Mouse (Mus musculus) MEL (cell line): ENCODE results near the gene Gga1. TPM values are rescaled to one million over a fixed set of nuclear protein-coding genes. Genes with fewer than 3 reads are reported as not detected.
A peak's percentile ranks its signal among the peaks of the same experiment; 100 is the strongest.

Experiments
- DNase-seq: peaks from one replicate; pipeline ENCODE4 v3.0.0; 2011; ENCODE audit warnings: low read depth, low spot score
- H3K27ac ChIP-seq: 2 replicates; pipeline ENCODE4 v1.5.1; 2012; ENCODE audit warnings: low read depth, mild to moderate bottlenecking, control low read depth, low read length, moderate library complexity; ENCODE audit not compliant: control insufficient read depth
- H3K27me3 ChIP-seq, 2 experiments: fragments of 150-350 bp in 1 of 2; sonication (generic) in 1 of 2; 2 replicates each; pipeline ENCODE4 v1.6.1; 2012; ENCODE audit warnings: low read length in 2 of 2, mild to moderate bottlenecking in 2 of 2, improper control_type of control experiment in 1 of 2, moderate library complexity in 1 of 2; ENCODE audit not compliant: insufficient read depth in 2 of 2, control insufficient read depth in 1 of 2
- H3K36me3 ChIP-seq, 2 experiments: 2 replicates each; pipeline ENCODE4 v1.6.1; 2012 to 2014; ENCODE audit warnings: low read length in 2 of 2, improper control_type of control experiment in 1 of 2, inconsistent platforms in 1 of 2, mild to moderate bottlenecking in 1 of 2; ENCODE audit not compliant: insufficient read depth in 2 of 2, control insufficient read depth in 1 of 2
- H3K4me1 ChIP-seq, 2 experiments: fragments of 150-350 bp in 1 of 2; sonication (generic) in 1 of 2; 2 replicates each; pipeline ENCODE4 v1.6.1; 2012; ENCODE audit warnings: low read length in 2 of 2, improper control_type of control experiment in 1 of 2, mild to moderate bottlenecking in 1 of 2; ENCODE audit not compliant: insufficient read depth in 2 of 2, control insufficient read depth in 1 of 2
- H3K4me3 ChIP-seq, 2 experiments: fragments of 150-350 bp in 1 of 2; sonication (generic) in 1 of 2; 2 replicates each; pipeline ENCODE4 v1.5.1; 2012; ENCODE audit warnings: low read depth in 2 of 2, low read length in 2 of 2, mild to moderate bottlenecking in 2 of 2, moderate library complexity in 2 of 2, control low read depth in 1 of 2, improper control_type of control experiment in 1 of 2; ENCODE audit not compliant: control insufficient read depth in 1 of 2, insufficient read depth in 1 of 2
- H3K79me2 ChIP-seq: 2 replicates; pipeline ENCODE4 v1.6.1; 2012; ENCODE audit warnings: mild to moderate bottlenecking, low read length, moderate library complexity; ENCODE audit not compliant: control insufficient read depth, poor library complexity, insufficient read depth
- H3K9ac ChIP-seq: 2 replicates; pipeline ENCODE4 v1.6.1; 2012; ENCODE audit warnings: low read depth, mild to moderate bottlenecking, control low read depth, low read length, moderate library complexity; ENCODE audit not compliant: control insufficient read depth, poor library complexity, severe bottlenecking
- H3K9me3 ChIP-seq: fragments of 150-350 bp; sonication (generic); replicated peaks from 2 replicates; pipeline ENCODE4 v1.6.1; 2012; ENCODE audit warnings: mild to moderate bottlenecking, low read length, improper control_type of control experiment, moderate library complexity; ENCODE audit not compliant: insufficient read depth
- BHLHE40 ChIP-seq: IDR thresholded peaks from 2 replicates; pipeline ENCODE4 v1.6.1; 2012; ENCODE audit warnings: low read depth, mild to moderate bottlenecking, inconsistent platforms, low read length, improper control_type of control experiment, borderline replicate concordance
- CHD1 ChIP-seq: IDR thresholded peaks from 2 replicates; pipeline ENCODE4 v1.6.1; 2012; ENCODE audit warnings: low read depth, mild to moderate bottlenecking, inconsistent platforms, low read length, improper control_type of control experiment
- CHD2 ChIP-seq: IDR thresholded peaks from 2 replicates; pipeline ENCODE4 v1.6.1; 2011; ENCODE audit warnings: low read length, improper control_type of control experiment
- ETS1 ChIP-seq: IDR thresholded peaks from 2 replicates; pipeline ENCODE4 v1.6.1; 2012; ENCODE audit warnings: low read depth, mild to moderate bottlenecking, inconsistent platforms, low read length, improper control_type of control experiment, moderate library complexity
- GATA1 ChIP-seq: IDR thresholded peaks from 2 replicates; pipeline ENCODE4 v1.6.1; 2011; ENCODE audit warnings: low read depth, low read length, improper control_type of control experiment
- HCFC1 ChIP-seq: IDR thresholded peaks from 2 replicates; pipeline ENCODE4 v1.6.1; 2012; ENCODE audit warnings: low read depth, mild to moderate bottlenecking, inconsistent platforms, low read length, improper control_type of control experiment, moderate library complexity
- JUND ChIP-seq: IDR thresholded peaks from 2 replicates; pipeline ENCODE4 v1.6.1; 2011; ENCODE audit warnings: low read depth, mild to moderate bottlenecking, improper control_type of control experiment, low read length
- MAFK ChIP-seq: IDR thresholded peaks from 2 replicates; pipeline ENCODE4 v1.6.1; 2011; ENCODE audit warnings: low read depth, mild to moderate bottlenecking, low read length, improper control_type of control experiment, borderline replicate concordance
- MAX ChIP-seq: IDR thresholded peaks from 2 replicates; pipeline ENCODE4 v1.6.1; 2011; ENCODE audit warnings: low read length, improper control_type of control experiment
- MAZ ChIP-seq: IDR thresholded peaks from 2 replicates; pipeline ENCODE4 v1.6.1; 2012; ENCODE audit warnings: low read depth, mild to moderate bottlenecking, inconsistent platforms, low read length, improper control_type of control experiment
- MEF2A ChIP-seq: IDR thresholded peaks from 2 replicates; pipeline ENCODE4 v1.6.1; 2014; ENCODE audit warnings: low read depth, mild to moderate bottlenecking, inconsistent platforms, low read length, improper control_type of control experiment; ENCODE audit not compliant: poor library complexity, insufficient replicate concordance, severe bottlenecking; ENCODE audit errors: extremely low read depth
- MXI1 ChIP-seq: IDR thresholded peaks from 2 replicates; pipeline ENCODE4 v1.6.1; 2011; ENCODE audit warnings: mild to moderate bottlenecking, low read depth, low read length, improper control_type of control experiment
- MYB ChIP-seq: IDR thresholded peaks from 2 replicates; pipeline ENCODE4 v1.6.1; 2011; ENCODE audit warnings: mild to moderate bottlenecking, low read depth, low read length, improper control_type of control experiment
- NELFE ChIP-seq: IDR thresholded peaks from 2 replicates; pipeline ENCODE4 v1.6.1; 2011; ENCODE audit warnings: low read depth, low read length, improper control_type of control experiment
- POLR2A ChIP-seq, 2 experiments: IDR thresholded peaks; 2 replicates each; pipeline ENCODE4 v1.6.1; 2011 to 2012; ENCODE audit warnings: low read length in 2 of 2, mild to moderate bottlenecking in 2 of 2, control low read depth in 1 of 2, improper control_type of control experiment in 1 of 2, low read depth in 1 of 2, moderate library complexity in 1 of 2; ENCODE audit not compliant: control insufficient read depth in 1 of 2, insufficient read depth in 1 of 2, poor library complexity in 1 of 2
- POLR2AphosphoS2 ChIP-seq: IDR thresholded peaks from 2 replicates; pipeline ENCODE4 v1.6.1; 2011; ENCODE audit warnings: low read length, improper control_type of control experiment
- POLR2AphosphoS5 ChIP-seq: IDR thresholded peaks from 2 replicates; pipeline ENCODE4 v1.6.1; 2012; ENCODE audit warnings: low read depth, borderline replicate concordance, mild to moderate bottlenecking, inconsistent platforms, low read length, moderate library complexity, mixed read lengths
- RAD21 ChIP-seq: IDR thresholded peaks from 2 replicates; pipeline ENCODE4 v1.6.1; 2011; ENCODE audit warnings: mild to moderate bottlenecking, low read depth, low read length, improper control_type of control experiment
- RCOR1 ChIP-seq: IDR thresholded peaks from 2 replicates; pipeline ENCODE4 v1.6.1; 2012; ENCODE audit warnings: low read depth, mild to moderate bottlenecking, inconsistent platforms, low read length, improper control_type of control experiment
- SIN3A ChIP-seq: IDR thresholded peaks from 2 replicates; pipeline ENCODE4 v1.6.1; 2012; ENCODE audit warnings: low read length, improper control_type of control experiment, inconsistent platforms
- SMC3 ChIP-seq: IDR thresholded peaks from 2 replicates; pipeline ENCODE4 v1.6.1; 2011; ENCODE audit warnings: low read depth, low read length, improper control_type of control experiment
- TAL1 ChIP-seq: IDR thresholded peaks from 2 replicates; pipeline ENCODE4 v1.6.1; 2012; ENCODE audit warnings: mild to moderate bottlenecking, inconsistent platforms, low read length, moderate library complexity, mixed read lengths
- TBP ChIP-seq: IDR thresholded peaks from 2 replicates; pipeline ENCODE4 v1.8.0; 2011; ENCODE audit warnings: low read depth, low read length, improper control_type of control experiment
- TCF12 ChIP-seq: IDR thresholded peaks from 2 replicates; pipeline ENCODE4 v1.6.1; 2014; ENCODE audit warnings: low read depth, mild to moderate bottlenecking, inconsistent platforms, low read length, improper control_type of control experiment, moderate library complexity
- USF2 ChIP-seq, 2 experiments: IDR thresholded peaks; 2 replicates each; pipeline ENCODE4 v1.6.1; 2011 to 2012; ENCODE audit warnings: improper control_type of control experiment in 2 of 2, low read length in 2 of 2, borderline replicate concordance in 1 of 2, inconsistent platforms in 1 of 2, low read depth in 1 of 2, mild to moderate bottlenecking in 1 of 2; ENCODE audit not compliant: insufficient read depth in 1 of 2
- ZC3H11A ChIP-seq: IDR thresholded peaks from 2 replicates; pipeline ENCODE4 v1.6.1; 2012; ENCODE audit warnings: low read depth, mild to moderate bottlenecking, inconsistent platforms, low read length, improper control_type of control experiment
- ZKSCAN1 ChIP-seq: IDR thresholded peaks from 2 replicates; pipeline ENCODE4 v1.6.1; 2012; ENCODE audit warnings: low read depth, mild to moderate bottlenecking, inconsistent platforms, low read length, improper control_type of control experiment, moderate library complexity
- ZNF384 ChIP-seq: IDR thresholded peaks from 2 replicates; pipeline ENCODE4 v1.6.1; 2012; ENCODE audit warnings: low read depth, mild to moderate bottlenecking, inconsistent platforms, low read length, improper control_type of control experiment
- polyA plus RNA-seq, 2 experiments: library from polyadenylated mRNA; stranded (reverse) in 1 of 2; unstranded in 1 of 2; fragments of >175 nt in 1 of 2; fragments of >200 nt in 1 of 2; gene quantifications; 2 replicates each; pipeline versions ENCODE4 v1.2.1 to v1.2.4; 2012; ENCODE audit warnings: low replicate concordance in 2 of 2, low read depth in 1 of 2; ENCODE audit not compliant: insufficient read length in 2 of 2, insufficient read depth in 1 of 2, missing spikeins in 1 of 2
- total RNA-seq: library from RNA; depleted of rRNA; stranded (reverse); fragments of 300-350 nt; gene quantifications from 2 replicates; pipeline ENCODE4 v1.2.3, GENCODE M21; 2012

The Gga1 gene
- total and polyA plus RNA-seq, 3 experiments: 18.2 to 48.1 TPM; not detected in 1

DNA sequence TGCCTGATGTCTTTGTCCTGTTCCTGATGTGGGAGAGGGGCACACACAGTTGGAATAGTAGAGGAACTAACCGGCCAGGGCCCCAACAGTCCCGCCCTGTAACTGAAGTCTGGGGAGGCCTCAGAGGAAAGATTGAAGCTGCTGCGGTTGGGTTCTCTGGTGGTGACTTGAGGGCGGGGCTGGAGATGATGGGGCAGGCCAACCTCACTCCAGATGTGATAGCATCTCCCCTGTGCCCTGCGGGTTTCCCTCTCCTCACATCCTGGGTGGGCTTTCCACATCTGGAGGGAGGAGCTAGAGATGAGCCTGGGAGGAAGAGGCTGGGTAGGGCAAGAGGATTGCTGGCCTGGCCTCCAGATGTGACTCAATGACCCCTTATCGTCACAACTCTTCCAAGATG, 46.6 kb downstream of the Gga1 start (continued):
- TF ChIP-seq POLR2A (IDR thresholded peaks at IDR 0.05; ENCODE audit: control insufficient read depth in 1 of 2, insufficient read depth in 1 of 2, low read depth in 1 of 2, low read length in 2 of 2, poor library complexity in 1 of 2) (peak; percentile 53 to 80; a peak in 3 of 4 replicates), MAX (no peak; the same call in 1 of the 2 replicates)

DNA sequence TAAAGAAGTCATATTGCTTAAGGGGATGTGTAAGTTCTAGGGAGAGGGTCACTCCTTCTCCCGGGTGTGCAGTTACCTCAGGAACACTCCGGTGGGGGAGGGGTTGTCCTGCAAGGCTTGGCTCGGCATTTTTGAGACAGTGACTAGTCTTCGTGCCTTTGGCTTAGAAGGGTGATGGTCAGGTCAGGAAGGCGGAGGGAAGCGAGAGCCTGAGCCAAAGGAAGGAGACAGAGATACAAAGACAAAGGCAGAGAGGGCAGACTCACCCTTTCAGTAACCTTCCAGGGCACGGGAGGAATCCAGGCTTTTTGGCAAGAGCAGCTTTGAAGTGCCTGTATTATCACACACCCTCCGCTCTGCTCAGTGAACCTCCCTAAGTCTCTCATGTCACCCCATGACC, 48.1 kb downstream of the Gga1 start:
- H3K4me1 ChIP-seq: peaks cover 3 to 57% of the 10 kb centered on the region in 2 experiments; a peak in 3 of 4 replicates
- no peaks in the 10 kb centered on the region for H3K27me3 ChIP-seq
- H3K4me3 ChIP-seq: no peak overlapping the region
- no peak overlapping the region for H3K9ac ChIP-seq
- H3K27ac ChIP-seq: peak overlapping the region; percentile 39
- H3K36me3 ChIP-seq: peaks cover 0 to 42% of the 10 kb centered on the region in 2 experiments; a peak in 2 of 4 replicates
- DNase-seq: no peak
- H3K79me2 ChIP-seq: peaks cover 10% of the 10 kb centered on the region
- H3K9me3 ChIP-seq: no peaks in the 10 kb centered on the region
- no peak for TF ChIP-seq POLR2AphosphoS5
- TF ChIP-seq RCOR1: no peak
- TF ChIP-seq RAD21: no peak
- TF ChIP-seq TCF12: no peak
- TF ChIP-seq BHLHE40: no peak
- no peak for TF ChIP-seq GATA1
- no peak for TF ChIP-seq NELFE
- no peak for TF ChIP-seq ZKSCAN1
- TF ChIP-seq MXI1: no peak

DNA sequence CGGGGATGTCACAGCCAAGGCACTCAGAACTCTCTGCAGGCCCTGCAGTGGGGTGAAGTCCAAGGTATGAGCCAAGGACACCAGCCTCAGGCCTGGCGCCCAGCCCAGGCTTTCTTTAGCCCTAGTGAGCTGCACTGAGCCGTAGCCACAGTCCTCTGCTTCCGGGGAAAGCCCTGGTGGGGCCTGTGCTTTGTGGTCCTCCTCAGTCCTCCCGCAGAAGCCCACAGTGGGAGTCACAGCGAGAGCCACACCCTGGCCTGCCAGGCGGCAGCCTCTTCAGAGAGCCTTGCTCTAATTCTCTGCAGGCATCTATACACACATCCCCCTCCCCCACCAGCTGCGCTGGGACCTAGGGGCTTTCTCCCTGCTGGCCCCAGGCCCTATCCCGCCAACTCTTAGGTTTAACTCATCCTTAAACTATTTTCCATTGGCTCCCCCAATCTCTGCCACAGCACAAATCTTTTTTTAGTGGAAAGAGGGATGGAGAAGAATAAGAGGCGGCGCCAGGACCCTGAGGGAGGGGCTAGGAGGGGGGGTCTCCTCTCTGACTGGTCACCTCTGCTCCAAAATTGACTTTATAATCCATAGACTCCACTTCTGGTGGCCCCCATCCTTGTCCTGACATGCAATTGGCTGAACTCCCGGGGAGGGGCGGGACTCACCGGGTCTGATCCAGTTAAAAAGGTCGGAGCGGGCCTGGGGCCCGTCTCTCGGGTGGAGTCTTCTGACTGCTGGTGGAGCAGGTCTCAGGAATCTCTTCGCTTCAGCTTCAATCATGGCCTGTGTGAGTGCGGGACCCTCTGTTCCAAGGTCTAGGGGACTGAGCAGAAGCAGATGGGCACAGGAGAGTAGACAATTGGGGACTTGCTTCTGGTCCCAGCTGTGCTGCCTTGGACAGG, 49.3 kb downstream of the Gga1 start, which contains the start of gene Lgals1:
Lgals1 (plus strand) TSS at position 705 of the 899 bp plus-strand sequence.
- peaks cover 10% of the 10 kb centered on the region for H3K79me2 ChIP-seq
- H3K27me3 ChIP-seq: no peaks in the 10 kb centered on the region
- peaks cover 0 to 35% of the 10 kb centered on the region in 2 experiments; a peak in 2 of 4 replicates for H3K36me3 ChIP-seq
- DNase-seq: peak; percentile 94
- peaks cover 3 to 50% of the 10 kb centered on the region in 2 experiments; a peak in 3 of 4 replicates for H3K4me1 ChIP-seq
- H3K27ac ChIP-seq: peak within 1 kb of the TSS; percentile 87
- peak within 1 kb of the TSS; percentile 68 to 75 for H3K4me3 ChIP-seq
- H3K9me3 ChIP-seq: no peaks in the 10 kb centered on the region
- H3K9ac ChIP-seq: peak within 1 kb of the TSS; percentile 74
- no peak for TF ChIP-seq MYB
- peak; percentile 98 for TF ChIP-seq TBP
- no peak for TF ChIP-seq TAL1
- TF ChIP-seq USF2 (IDR thresholded peaks at IDR 0.05; ENCODE audit: borderline replicate concordance in 1 of 2, insufficient read depth in 1 of 2, low read depth in 1 of 2, low read length in 2 of 2): no peak
- peak; percentile 56 to 100; a peak in 3 of 4 replicates for TF ChIP-seq POLR2A (IDR thresholded peaks at IDR 0.05; ENCODE audit: control insufficient read depth in 1 of 2, insufficient read depth in 1 of 2, low read depth in 1 of 2, low read length in 2 of 2, poor library complexity in 1 of 2)
- TF ChIP-seq ZC3H11A: no peak
- TF ChIP-seq MXI1: peak; percentile 30; the same call in 1 of the 2 replicates
- TF ChIP-seq MAFK: no peak
- TF ChIP-seq MAZ: peak; percentile 80
- TF ChIP-seq CHD2: no peak
- TF ChIP-seq MEF2A: no peak
- no peak for TF ChIP-seq RAD21
- TF ChIP-seq POLR2AphosphoS2: peak; percentile 77
- 0 out of 2 replicates have a peak, but pooled peaks have one; percentile 57 for TF ChIP-seq CHD1
- TF ChIP-seq SIN3A: no peak; the same call in none of the 2 replicates
- TF ChIP-seq ETS1: no peak
- no peak for TF ChIP-seq GATA1
- TF ChIP-seq SMC3: no peak
- peak; percentile 57 for TF ChIP-seq HCFC1
- no peak for TF ChIP-seq ZNF384
- no peak for TF ChIP-seq JUND
